Mouse (Mus musculus) left cerebral cortex, postnatal 10 days (tissue): ENCODE measurements around the gene Psmb5. TPM values are rescaled to one million over a fixed set of nuclear protein-coding genes. Genes with fewer than 3 reads are reported as not detected.

Experiments used
- DNase-seq, 2 experiments: peaks; one replicate each; pipeline ENCODE4 v3.0.0; 2021 to 2022; ENCODE audit warnings: low spot score in 2 of 2, mixed read lengths in 1 of 2; ENCODE audit errors: extremely low spot score in 1 of 2
- intact Hi-C: fragments of 180-260 bp; cut with DNase I; formaldehyde crosslinking; loops from one replicate; pipeline ENCODE4 v1.15.1; 2025
- microRNA-seq: library from miRNA; unstranded; fragments of <30 nt; microRNA quantifications from one replicate; pipeline ENCODE4 v1.2.0, GENCODE M21; 2022
- total RNA-seq, 2 experiments: library from RNA; stranded (reverse); gene quantifications; 2 replicates each; pipeline ENCODE4 v1.2.3; 2021

Psmb5 gene
- total RNA-seq, 2 experiments from 2014 or later, result 196 to 203 TPM

- DNase-seq, result no peak
- intact Hi-C loops, result no loop called here
Observed at GRCm38 (mm10) chr14:54572122-54572521, 45.7 kb downstream of the Psmb5 start.

- DNase-seq, result peak in 1 of 2 experiments; percentile 66
- intact Hi-C loops, result loop anchor here (2.0 kb wide), 1 partner anchor 71 kb away; the partner anchor contains the start of genes Cdh24 and Gm17606
Observed at GRCm38 (mm10) chr14:54569451-54570392, 48.1 kb downstream of the Psmb5 start.

GRCm38 (mm10) chr14:54568694-54569414 lies 49.0 kb downstream of the Psmb5 start:
- intact Hi-C loops, result loop anchor here (2.0 kb wide), 1 partner anchor 72 kb away; the partner anchor contains the start of genes Cdh24 and Gm17606
- DNase-seq, result peak; percentile 43 to 75

Small RNA genes within 50 kb of the gene (microRNA-seq; reads per million reads assigned to microRNA genes)
- gene Mir686 (not detected), gene Mir6948 (1.7 reads per million)

Other genes starting within 250 kb of the Psmb5 start
- gene Slc7a7, start 200.2 kb downstream of the Psmb5 start, total RNA-seq, result 1 to 10 TPM; 2.1 to 2.2 TPM
- 100 to 1,000 TPM; 103 to 105 TPM for gene Mrpl52, start 191.1 kb downstream of the Psmb5 start, total RNA-seq
- 10 to 100 TPM; 28.4 to 35.9 TPM for gene Mmp14, start 186.4 kb downstream of the Psmb5 start, total RNA-seq
- gene Lrp10, start 153.9 kb downstream of the Psmb5 start, total RNA-seq, result 10 to 100 TPM; 27.5 to 34.5 TPM
- gene Rem2, start 141.9 kb downstream of the Psmb5 start, total RNA-seq, result 10 to 100 TPM; 14.5 to 16.7 TPM
- gene Prmt5, start 100.5 kb downstream of the Psmb5 start, total RNA-seq, result 10 to 100 TPM; 88.4 to 93.1 TPM
- gene Haus4, start 63.4 kb downstream of the Psmb5 start, total RNA-seq, result 1 to 10 TPM; 3.3 to 4.5 TPM
- gene Ajuba, start 40.5 kb downstream of the Psmb5 start, total RNA-seq, result 1 to 10 TPM; 3.2 to 3.7 TPM
- 1 to 10 TPM; 3.6 to 5.8 TPM for gene 4931414P19Rik, start 12.0 kb downstream of the Psmb5 start, total RNA-seq
- not detected for gene Psmb11, start 3.4 kb upstream of the Psmb5 start, total RNA-seq
- gene Gm17606, start 22.9 kb upstream of the Psmb5 start, total RNA-seq, result not detected
- gene Cdh24, start 23.3 kb upstream of the Psmb5 start, total RNA-seq, result 10 to 100 TPM; 11.8 to 15.4 TPM
- 10 to 100 TPM; 23.6 to 25.1 TPM for gene 1700123O20Rik, start 68.2 kb upstream of the Psmb5 start, total RNA-seq
- gene Acin1, start 68.9 kb upstream of the Psmb5 start, total RNA-seq, result 100 to 1,000 TPM; 195 to 199 TPM
- gene Gm29776, start 80.8 kb upstream of the Psmb5 start, total RNA-seq, result under 1 TPM; 0.15 to 0.22 TPM
- gene Cebpe, start 94.2 kb upstream of the Psmb5 start, total RNA-seq, result not detected
- gene Slc7a8, start 163.9 kb upstream of the Psmb5 start, total RNA-seq, result 10 to 100 TPM; 62.2 to 67.9 TPM
- not detected for gene Rnf212b, start 196.1 kb upstream of the Psmb5 start, total RNA-seq